Mouse (Mus musculus): Measurements from ENCODE around the gene Rasa3. TPM values are rescaled to one million over a fixed set of nuclear protein-coding genes. Genes with fewer than 3 reads are reported as not detected.

The Rasa3 gene
- total RNA-seq, 1 experiment from 2014 or later: 96.1 TPM

DNA sequence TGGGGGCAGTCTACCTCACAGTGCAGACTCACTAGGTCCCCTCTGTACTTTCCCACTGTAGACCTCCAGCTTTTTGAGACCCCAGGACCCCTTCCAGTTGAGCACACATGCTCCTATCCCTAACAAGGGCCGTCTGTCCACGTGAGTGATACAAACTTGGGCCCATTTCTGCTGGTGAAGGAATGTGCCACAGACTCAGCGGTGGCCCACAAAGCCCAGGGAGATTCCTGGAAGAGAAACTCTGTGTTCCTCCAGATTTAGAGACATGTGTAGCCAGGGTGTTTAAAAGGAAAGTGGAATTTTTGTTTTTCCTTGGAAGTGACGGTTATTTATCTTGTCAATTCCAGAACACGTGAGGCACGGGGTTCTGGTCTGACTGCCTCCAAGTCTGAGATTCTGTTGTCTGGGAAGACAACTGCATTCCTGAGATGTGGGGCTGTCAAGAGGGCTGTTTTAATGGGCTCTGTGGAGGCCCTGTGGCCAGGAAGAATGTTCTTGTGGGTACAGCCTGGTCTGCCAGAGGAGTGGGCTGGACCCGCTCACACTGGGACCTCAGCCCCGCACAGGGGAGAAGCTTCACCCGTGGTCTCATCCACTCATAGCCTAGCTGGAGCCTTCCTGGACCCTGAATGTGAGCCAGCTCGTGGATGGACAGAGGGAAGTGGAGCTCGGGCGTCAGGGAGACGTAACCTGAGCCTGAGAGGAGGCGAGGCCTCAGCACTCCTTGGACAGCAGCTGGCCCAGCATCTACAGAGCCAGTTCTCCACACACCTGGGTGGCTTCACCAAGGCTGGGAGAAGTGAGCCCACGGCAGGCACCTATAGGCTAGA lies 148.2 kb downstream of the Rasa3 start:
- ATAC-seq (replicated peaks; ENCODE audit: low read depth, poor library complexity, severe bottlenecking): no peak

DNA sequence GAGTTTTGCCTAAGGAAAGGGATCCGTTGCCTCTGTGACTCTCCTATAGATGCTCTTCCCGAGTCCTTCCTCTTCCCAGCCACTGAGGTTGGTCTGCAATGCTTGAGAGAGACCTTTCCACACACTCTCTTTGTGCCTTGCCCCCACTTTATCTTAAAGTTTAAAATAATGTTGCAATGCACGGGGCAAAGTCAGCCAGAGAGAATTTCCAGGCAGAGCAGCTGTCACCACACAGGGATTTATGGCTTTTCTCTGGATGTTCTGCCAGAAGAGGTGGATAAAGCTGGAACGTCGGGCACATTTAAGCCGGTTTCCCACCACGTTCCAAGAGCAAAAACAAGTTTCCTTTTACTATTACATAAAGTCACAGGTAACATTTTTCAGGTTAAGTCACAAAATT lies 156.0 kb downstream of the Rasa3 start:
- no peak for ATAC-seq (replicated peaks; ENCODE audit: low read depth, poor library complexity, severe bottlenecking)

DNA sequence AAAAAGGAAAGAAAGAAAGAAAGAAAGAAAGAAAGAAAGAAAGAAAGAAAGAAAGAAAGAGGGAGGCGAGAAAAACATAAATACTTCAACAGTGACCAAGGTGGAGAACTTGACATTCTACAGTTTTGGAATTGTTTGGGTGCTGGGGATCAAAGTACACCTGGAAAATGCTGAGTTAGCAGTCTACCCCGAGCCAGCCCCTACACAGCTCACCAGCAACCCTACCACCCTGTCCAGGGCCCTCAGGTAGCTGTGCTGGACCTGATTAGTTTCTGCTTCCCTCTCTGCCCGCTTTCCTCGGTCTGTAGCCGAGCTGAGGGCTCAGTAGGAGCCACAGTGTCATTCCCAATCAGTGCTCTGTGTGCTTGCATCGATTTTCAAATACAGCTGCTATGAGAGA lies 157.1 kb downstream of the Rasa3 start:
- ATAC-seq (replicated peaks; ENCODE audit: low read depth, poor library complexity, severe bottlenecking): no peak

DNA sequence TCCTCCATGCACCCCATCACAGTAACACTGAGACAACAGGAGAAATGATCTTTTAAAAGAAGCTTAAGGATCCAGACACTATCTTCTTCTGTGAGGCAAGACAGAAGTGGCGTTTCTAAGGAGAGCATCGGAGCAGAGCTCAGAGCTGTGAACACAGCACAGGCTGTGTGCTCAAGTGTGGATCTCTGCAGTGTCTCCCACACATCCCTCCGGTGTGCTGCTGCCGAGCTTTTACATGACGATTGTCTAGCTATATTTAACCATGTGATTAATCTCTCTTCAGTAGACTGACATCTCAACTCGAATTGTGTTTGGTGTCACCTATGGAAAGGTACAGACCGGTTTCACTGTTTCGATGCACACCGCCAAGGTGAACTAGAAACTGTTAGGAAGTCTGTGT lies 157.9 kb downstream of the Rasa3 start:
- ATAC-seq (replicated peaks; ENCODE audit: low read depth, poor library complexity, severe bottlenecking): no peak

DNA sequence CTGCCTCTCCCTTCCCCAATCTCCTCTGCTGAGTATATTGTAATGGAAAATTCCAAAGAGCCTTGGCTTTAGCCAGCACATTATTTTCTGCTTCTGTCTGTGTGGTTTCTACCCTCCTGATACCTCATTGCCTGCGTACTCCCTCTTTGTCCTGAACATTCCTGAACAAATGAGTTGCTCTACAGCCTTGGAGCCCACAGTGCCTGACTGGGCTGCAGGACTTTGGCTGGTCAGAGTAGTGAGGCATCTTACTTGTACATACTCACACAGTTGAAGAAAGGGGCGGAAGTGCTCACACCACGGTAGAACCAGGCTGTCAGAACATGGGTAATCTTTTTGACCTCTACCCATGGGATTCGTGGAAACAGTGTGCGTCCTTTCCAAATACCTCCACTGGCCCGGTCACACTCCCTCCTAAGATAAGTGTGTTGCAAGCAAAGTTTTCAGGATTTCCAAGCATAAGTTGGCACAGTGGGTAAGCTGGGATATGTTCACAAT lies 160.1 kb downstream of the Rasa3 start:
- no peak for ATAC-seq (replicated peaks; ENCODE audit: low read depth, poor library complexity, severe bottlenecking)

Other genes with a start within 250 kb of the Rasa3 start
- not detected in 2 replicates for gene Tmem255b, start 242.4 kb downstream of the Rasa3 start, total RNA-seq (2017)
- 0.32 and 0.39 TPM in 2 replicates for gene Gas6, start 183.1 kb downstream of the Rasa3 start, total RNA-seq (2017)
- gene 1700029H14Rik, start 115.1 kb downstream of the Rasa3 start, total RNA-seq (2017): not detected in 2 replicates
- not detected in 2 replicates for gene Cfap97d2, start 28.3 kb upstream of the Rasa3 start, total RNA-seq (2017)
- gene Cdc16, start 80.1 kb upstream of the Rasa3 start, total RNA-seq (2017): 54.1 and 60.0 TPM in 2 replicates
- gene Upf3a, start 108.0 kb upstream of the Rasa3 start, total RNA-seq (2017): 24.5 and 31.8 TPM in 2 replicates
- gene AF366264, start 160.8 kb upstream of the Rasa3 start, total RNA-seq (2017): not detected in 2 replicates
- 34.2 and 40.2 TPM in 2 replicates for gene Champ1, start 192.0 kb upstream of the Rasa3 start, total RNA-seq (2017)
- 4.5 and 7.8 TPM in 2 replicates for gene Coprs, start 212.7 kb upstream of the Rasa3 start, total RNA-seq (2017)